Mouse (Mus musculus): ENCODE measurements at regions not wholly inside any gene's neighbourhood (a gene's known extent, or its start where the extent isn't known, plus 50 kb on each side); places are given as distances from the start of the nearest gene placed in this dataset.
A peak's percentile ranks its signal among the peaks of the same experiment; 100 is the strongest.

- no peak for TF ChIP-seq POLR2A (IDR thresholded peaks at IDR 0.05; ENCODE audit: borderline replicate concordance, extremely low read depth, insufficient read depth, insufficient read length, poor library complexity, severe bottlenecking)
- no peak for TF ChIP-seq CTCF (IDR thresholded peaks at IDR 0.05; ENCODE audit: borderline replicate concordance, extremely low read depth, insufficient read depth, insufficient read length)
- DNase-seq (ENCODE audit: low read depth): no peak
These were observed 310.9 kb upstream of the Ccnh start for GRCm38 (mm10) chr13:84878178-84878849.

GRCm38 (mm10) chr13:84905347-84905981 is 283.7 kb upstream of the Ccnh start:
- no peak for TF ChIP-seq POLR2A (IDR thresholded peaks at IDR 0.05; ENCODE audit: borderline replicate concordance, extremely low read depth, insufficient read depth, insufficient read length, poor library complexity, severe bottlenecking)
- TF ChIP-seq CTCF (IDR thresholded peaks at IDR 0.05; ENCODE audit: borderline replicate concordance, extremely low read depth, insufficient read depth, insufficient read length): no peak
- DNase-seq (ENCODE audit: low read depth): peak; percentile 93

DNA sequence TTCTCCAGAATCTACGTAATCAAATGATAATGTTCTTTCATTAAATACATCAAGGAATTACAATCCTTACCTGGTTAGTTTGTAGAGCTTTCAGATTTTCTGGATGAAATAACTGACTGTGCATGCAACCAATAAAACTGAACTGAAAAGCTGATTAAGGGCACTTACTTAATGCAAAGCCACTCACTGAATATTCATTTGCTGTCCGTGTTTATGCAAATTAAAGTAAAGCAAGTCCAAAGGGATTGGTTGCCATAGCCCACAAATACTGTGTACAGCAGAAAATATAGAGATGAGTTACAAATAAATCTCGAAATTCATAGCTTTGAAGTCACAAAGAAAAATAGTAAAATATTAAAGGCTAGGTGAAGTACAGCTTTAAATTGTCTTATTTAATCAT is 283.2 kb upstream of the Ccnh start:
- DNase-seq (ENCODE audit: low read depth): peak; percentile 89
- TF ChIP-seq CTCF (IDR thresholded peaks at IDR 0.05; ENCODE audit: borderline replicate concordance, extremely low read depth, insufficient read depth, insufficient read length) (no peak), POLR2A (IDR thresholded peaks at IDR 0.05; ENCODE audit: borderline replicate concordance, extremely low read depth, insufficient read depth, insufficient read length, poor library complexity, severe bottlenecking) (no peak)

DNA sequence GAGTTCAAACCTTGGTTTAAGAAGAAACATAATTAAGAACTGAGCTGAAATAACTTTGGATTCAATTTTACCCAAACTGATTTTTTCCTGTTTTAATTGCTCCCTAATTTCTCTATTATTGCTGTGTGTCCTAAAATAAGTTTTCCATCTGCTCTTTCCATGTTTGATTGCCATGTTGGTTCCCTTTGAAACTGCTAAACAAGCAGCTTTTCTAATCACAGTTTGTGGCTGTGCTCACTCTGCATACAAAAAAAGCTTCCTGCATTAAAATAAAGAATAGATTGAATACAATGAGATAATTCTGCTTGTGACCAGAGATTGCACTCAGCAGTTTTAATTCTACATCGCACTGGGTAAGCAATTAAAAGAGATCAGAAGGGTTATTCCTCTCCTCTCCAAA is 257.9 kb upstream of the Ccnh start:
- TF ChIP-seq CTCF (IDR thresholded peaks at IDR 0.05; ENCODE audit: borderline replicate concordance, extremely low read depth, insufficient read depth, insufficient read length): no peak
- no peak for TF ChIP-seq POLR2A (IDR thresholded peaks at IDR 0.05; ENCODE audit: borderline replicate concordance, extremely low read depth, insufficient read depth, insufficient read length, poor library complexity, severe bottlenecking)
- peak; percentile 26 for DNase-seq (ENCODE audit: low read depth)

DNA sequence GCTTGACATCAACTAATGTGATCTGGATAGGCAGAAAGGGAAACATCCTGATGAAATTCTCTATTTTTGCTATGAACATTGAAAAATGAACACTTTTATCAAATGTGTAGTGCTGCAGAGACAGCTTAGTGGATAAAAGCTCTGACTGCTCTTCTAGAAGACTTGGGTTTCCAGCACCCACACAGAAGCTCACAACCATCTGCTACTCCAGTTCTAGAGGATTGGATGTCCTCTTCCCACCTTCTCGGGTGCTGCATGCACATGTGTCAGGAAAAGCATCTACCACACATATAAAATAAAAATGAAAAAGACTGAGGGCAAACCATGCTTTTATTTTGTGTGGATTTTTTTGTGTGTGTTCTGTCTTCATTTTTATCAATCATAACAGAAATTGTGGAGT is 253.6 kb upstream of the Ccnh start:
- DNase-seq (ENCODE audit: low read depth): no peak
- no peak for TF ChIP-seq POLR2A (IDR thresholded peaks at IDR 0.05; ENCODE audit: borderline replicate concordance, extremely low read depth, insufficient read depth, insufficient read length, poor library complexity, severe bottlenecking)
- no peak for TF ChIP-seq CTCF (IDR thresholded peaks at IDR 0.05; ENCODE audit: borderline replicate concordance, extremely low read depth, insufficient read depth, insufficient read length)

- TF ChIP-seq CTCF (IDR thresholded peaks at IDR 0.05; ENCODE audit: borderline replicate concordance, extremely low read depth, insufficient read depth, insufficient read length): no peak
- no peak for DNase-seq (ENCODE audit: low read depth)
These were observed 249.5 kb upstream of the Ccnh start for GRCm38 (mm10) chr13:84939695-84940094.

DNA sequence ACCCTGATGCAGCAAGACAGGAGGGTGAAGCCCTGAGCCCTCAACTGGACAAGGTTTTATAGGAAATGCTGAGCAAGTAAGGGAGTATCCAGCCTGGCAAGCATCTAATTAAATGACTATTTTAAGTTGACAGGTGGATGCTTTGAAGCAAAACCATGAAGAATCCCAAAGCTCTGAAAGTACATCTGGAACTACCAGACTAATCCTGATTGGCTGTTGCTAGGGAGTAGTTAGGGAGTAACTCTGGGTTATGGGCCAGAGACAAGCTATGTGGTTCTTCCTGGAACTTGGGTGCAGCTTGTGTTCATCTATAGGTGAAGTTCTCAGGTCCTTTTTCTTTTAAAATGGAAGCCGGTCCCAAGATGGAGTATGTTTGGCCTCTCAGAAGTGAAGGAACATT is 248.3 kb upstream of the Ccnh start:
- no peak for DNase-seq (ENCODE audit: low read depth)
- no peak for TF ChIP-seq POLR2A (IDR thresholded peaks at IDR 0.05; ENCODE audit: borderline replicate concordance, extremely low read depth, insufficient read depth, insufficient read length, poor library complexity, severe bottlenecking)
- TF ChIP-seq CTCF (IDR thresholded peaks at IDR 0.05; ENCODE audit: borderline replicate concordance, extremely low read depth, insufficient read depth, insufficient read length): no peak

GRCm38 (mm10) chr13:84950873-84951272 is 238.3 kb upstream of the Ccnh start:
- DNase-seq (ENCODE audit: low read depth): peak; percentile 76
- TF ChIP-seq CTCF (IDR thresholded peaks at IDR 0.05; ENCODE audit: borderline replicate concordance, extremely low read depth, insufficient read depth, insufficient read length) (peak; percentile 31; the same call in 1 of the 2 replicates), POLR2A (IDR thresholded peaks at IDR 0.05; ENCODE audit: borderline replicate concordance, extremely low read depth, insufficient read depth, insufficient read length, poor library complexity, severe bottlenecking) (no peak)

DNA sequence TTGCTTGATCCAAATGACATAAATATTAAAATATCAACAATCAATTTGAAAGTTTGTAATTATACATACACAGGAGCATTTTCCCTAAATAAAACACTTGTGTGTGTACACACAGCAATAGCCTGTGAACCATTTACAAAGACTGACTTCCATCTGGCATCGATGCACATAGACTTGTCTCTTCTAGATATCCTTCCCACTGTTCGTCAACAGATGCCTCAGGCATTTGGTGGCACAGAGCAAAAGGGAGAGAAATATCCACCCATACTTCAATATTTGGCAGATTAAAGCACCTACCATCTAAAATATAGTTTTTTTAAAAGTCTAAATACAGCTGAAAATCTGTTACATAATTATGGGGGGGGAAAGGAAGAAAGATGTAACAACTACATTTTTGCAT is 236.0 kb upstream of the Ccnh start:
- TF ChIP-seq POLR2A (IDR thresholded peaks at IDR 0.05; ENCODE audit: borderline replicate concordance, extremely low read depth, insufficient read depth, insufficient read length, poor library complexity, severe bottlenecking) (no peak), CTCF (IDR thresholded peaks at IDR 0.05; ENCODE audit: borderline replicate concordance, extremely low read depth, insufficient read depth, insufficient read length) (no peak)
- peak; percentile 21 for DNase-seq (ENCODE audit: low read depth)

DNA sequence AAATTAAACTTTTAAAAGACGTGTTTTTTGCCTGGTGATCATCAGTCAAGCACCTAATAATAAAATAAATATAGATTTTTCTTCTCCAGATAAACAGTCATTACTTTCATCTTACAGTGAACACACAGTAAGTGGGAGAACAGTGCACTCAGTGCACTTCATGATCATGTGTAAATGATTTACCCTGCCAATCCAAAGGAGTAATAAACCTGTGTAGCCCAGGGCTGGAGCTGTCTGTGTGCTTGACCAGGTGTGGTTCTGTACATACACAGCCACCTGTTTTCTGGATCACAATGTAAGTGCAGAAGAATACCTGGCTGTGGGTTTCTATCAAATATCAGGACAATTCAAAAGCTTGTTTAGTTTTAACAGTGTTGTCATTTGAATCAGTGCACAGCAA is 235.4 kb upstream of the Ccnh start:
- TF ChIP-seq POLR2A (IDR thresholded peaks at IDR 0.05; ENCODE audit: borderline replicate concordance, extremely low read depth, insufficient read depth, insufficient read length, poor library complexity, severe bottlenecking): no peak
- no peak for TF ChIP-seq CTCF (IDR thresholded peaks at IDR 0.05; ENCODE audit: borderline replicate concordance, extremely low read depth, insufficient read depth, insufficient read length)
- no peak for DNase-seq (ENCODE audit: low read depth)

DNA sequence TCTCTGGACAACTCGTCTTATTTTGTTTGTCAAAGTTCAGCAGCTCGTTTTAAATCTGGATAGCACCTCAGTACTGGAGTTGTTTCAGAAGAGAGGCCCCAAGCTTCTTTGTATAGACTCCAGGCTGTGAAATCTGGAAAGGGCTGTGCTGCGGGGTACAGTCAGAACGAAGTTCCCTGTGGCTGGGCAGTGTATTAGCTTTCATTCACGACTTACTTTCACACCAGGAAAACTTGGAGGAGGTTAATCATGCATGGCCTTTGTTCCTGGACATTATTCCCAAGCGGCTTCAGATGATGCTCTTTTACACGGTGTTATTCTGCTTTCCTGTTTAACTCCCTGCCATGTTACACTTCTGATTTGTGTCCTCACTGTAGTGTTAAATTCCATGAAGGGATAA is 220.3 kb upstream of the Ccnh start:
- DNase-seq (ENCODE audit: low read depth): peak; percentile 33
- TF ChIP-seq CTCF (IDR thresholded peaks at IDR 0.05; ENCODE audit: borderline replicate concordance, extremely low read depth, insufficient read depth, insufficient read length) (no peak), POLR2A (IDR thresholded peaks at IDR 0.05; ENCODE audit: borderline replicate concordance, extremely low read depth, insufficient read depth, insufficient read length, poor library complexity, severe bottlenecking) (no peak)

Data from brain, embryonic 14.5 days (tissue).